Mouse (Mus musculus) liver, postnatal 0 days (tissue): ENCODE results near the gene C77080. TPM values are rescaled to one million over a fixed set of nuclear protein-coding genes. Genes with fewer than 3 reads are reported as not detected.

Experiments used
- ATAC-seq: fragments of 200-750 bp; cut with Nextera tagmentation; 2 replicates; pipeline ENCODE4 v1.8.0; 2017; ENCODE audit warnings: mild to moderate bottlenecking, moderate library complexity
- DNase-seq: peaks from one replicate; pipeline ENCODE4 v3.0.0-alpha.2; 2016
- H3K27ac ChIP-seq: fragments of 300-500 bp; sonication (generic); 2 replicates; pipeline ENCODE4 v1.5.1; 2014; ENCODE audit warnings: antibody characterized with exemption, moderate library complexity, mild to moderate bottlenecking, low read depth
- H3K27me3 ChIP-seq: fragments of 300-500 bp; sonication (generic); 2 replicates; pipeline ENCODE4 v1.6.1; 2014; ENCODE audit warnings: low read length, control low read depth, mixed read lengths; ENCODE audit not compliant: insufficient read depth
- H3K36me3 ChIP-seq: fragments of 300-500 bp; sonication (generic); replicated peaks from 2 replicates; pipeline ENCODE4 v1.6.1; 2014; ENCODE audit warnings: mild to moderate bottlenecking, control low read depth, low read length, moderate library complexity, mixed read lengths; ENCODE audit not compliant: insufficient read depth
- H3K4me1 ChIP-seq: fragments of 300-500 bp; sonication (generic); 2 replicates; pipeline ENCODE4 v1.6.1; 2014; ENCODE audit warnings: antibody characterized with exemption, mild to moderate bottlenecking, control low read depth; ENCODE audit not compliant: insufficient read depth
- H3K4me2 ChIP-seq: fragments of 300-500 bp; sonication (generic); 2 replicates; pipeline ENCODE4 v1.6.1; 2014; ENCODE audit warnings: low read depth, mild to moderate bottlenecking, low read length, moderate library complexity, mixed read lengths
- H3K4me3 ChIP-seq: fragments of 300-500 bp; sonication (generic); 2 replicates; pipeline ENCODE4 v1.5.1; 2014; ENCODE audit warnings: low read depth, low read length
- H3K9ac ChIP-seq: fragments of 300-500 bp; sonication (generic); replicated peaks from 2 replicates; pipeline ENCODE4 v1.6.1; 2014; ENCODE audit warnings: mild to moderate bottlenecking, moderate library complexity
- H3K9me3 ChIP-seq: fragments of 300-500 bp; sonication (generic); 2 replicates; pipeline ENCODE4 v1.6.1; 2016; ENCODE audit warnings: mild to moderate bottlenecking, control low read depth, low read length, mixed read lengths
- CTCF ChIP-seq: sonication (generic); IDR thresholded peaks from 2 replicates; pipeline ENCODE4 v1.5.1; 2016; ENCODE audit warnings: antibody characterized with exemption, low read depth
- EP300 ChIP-seq: IDR thresholded peaks from 2 replicates; pipeline ENCODE4 v1.6.1; 2016; ENCODE audit warnings: antibody characterized with exemption, low read depth, mild to moderate bottlenecking
- WGBS: fragments of 180-500 bp; shearing (Covaris S2); extraction: QIAGEN DNeasy Blood & Tissue Kit; methylation state at CpG from one replicate; pipeline ENCODE4 v1.1.7; 2014; ENCODE audit not compliant: insufficient replicate concordance; 5-methylcytosine and 5-hydroxymethylcytosine counted together
- polyA plus RNA-seq: library from polyadenylated mRNA; unstranded; fragments of >200 nt; fragmentation: Nextera tagmentation; extraction: Ambion mirVana; gene quantifications from 2 replicates; pipeline ENCODE4 v1.2.1, GENCODE M21; 2015

C77080 gene
- polyA plus RNA-seq, 1 experiment from 2014 or later, result 1.4 TPM

DNA sequence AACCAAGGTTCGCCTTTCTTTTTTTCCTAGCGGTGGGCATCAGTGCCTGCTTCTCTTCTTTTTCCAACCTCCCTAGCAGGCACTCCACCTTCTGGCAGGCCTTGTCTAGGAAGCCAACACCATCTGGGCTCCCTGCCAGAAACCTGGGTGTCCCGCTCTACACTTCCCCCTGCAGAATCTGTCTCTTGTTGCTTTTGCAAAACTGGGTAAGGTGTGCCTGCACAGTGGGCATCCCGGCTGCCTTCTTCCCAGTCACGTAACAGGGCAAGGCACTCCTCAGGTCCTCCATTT lies 11.5 kb upstream of the C77080 start:
- ATAC-seq (peak; percentile 62), DNase-seq (peak; percentile 72)
- Histone ChIP-seq H3K4me2 (peak overlapping the region; percentile 47), H3K4me1 (peaks cover 6% of the 10 kb centered on the region; the same call in 1 of the 2 replicates), H3K9ac (no peak overlapping the region), H3K27me3 (no peaks in the 10 kb centered on the region), H3K9me3 (no peaks in the 10 kb centered on the region), H3K27ac (peak overlapping the region; percentile 76), H3K36me3 (no peaks in the 10 kb centered on the region), H3K4me3 (no peak overlapping the region)
- TF ChIP-seq EP300, result no peak
- TF ChIP-seq CTCF, result peak; percentile 40
- 54% methylated on average over 5 of the region's 5 CpGs for WGBS

GRCm38 (mm10) chr4:129271991-129272755 lies 11.0 kb upstream of the C77080 start:
- Histone ChIP-seq H3K4me3 (0 out of 2 replicates have a peak overlapping the region, but pooled peaks have one; percentile 6), H3K9ac (no peak overlapping the region), H3K9me3 (no peaks in the 10 kb centered on the region), H3K27me3 (no peaks in the 10 kb centered on the region), H3K4me1 (peaks cover 6% of the 10 kb centered on the region; the same call in 1 of the 2 replicates), H3K27ac (peak overlapping the region; percentile 76), H3K36me3 (no peaks in the 10 kb centered on the region), H3K4me2 (peak overlapping the region; percentile 47)
- TF ChIP-seq CTCF, result no peak
- 0 out of 2 replicates have a peak, but pooled peaks have one; percentile 40 for TF ChIP-seq EP300
- DNase-seq, result peak; percentile 73
- 28% methylated on average over 15 of the region's 15 CpGs for WGBS
- peak; percentile 95 for ATAC-seq

- Histone ChIP-seq H3K4me1 (peaks cover 13% of the 10 kb centered on the region), H3K27me3 (no peaks in the 10 kb centered on the region), H3K36me3 (no peaks in the 10 kb centered on the region), H3K4me2 (no peak overlapping the region), H3K4me3 (no peak overlapping the region), H3K9ac (no peak overlapping the region), H3K27ac (no peak overlapping the region), H3K9me3 (no peaks in the 10 kb centered on the region)
- 35% methylated on average over 1 of the region's 1 CpGs for WGBS
- no peak for ATAC-seq
- no peak for TF ChIP-seq CTCF
- no peak for TF ChIP-seq EP300
- no peak for DNase-seq
Observed at GRCm38 (mm10) chr4:129268698-129269097, 7.5 kb upstream of the C77080 start.

DNA sequence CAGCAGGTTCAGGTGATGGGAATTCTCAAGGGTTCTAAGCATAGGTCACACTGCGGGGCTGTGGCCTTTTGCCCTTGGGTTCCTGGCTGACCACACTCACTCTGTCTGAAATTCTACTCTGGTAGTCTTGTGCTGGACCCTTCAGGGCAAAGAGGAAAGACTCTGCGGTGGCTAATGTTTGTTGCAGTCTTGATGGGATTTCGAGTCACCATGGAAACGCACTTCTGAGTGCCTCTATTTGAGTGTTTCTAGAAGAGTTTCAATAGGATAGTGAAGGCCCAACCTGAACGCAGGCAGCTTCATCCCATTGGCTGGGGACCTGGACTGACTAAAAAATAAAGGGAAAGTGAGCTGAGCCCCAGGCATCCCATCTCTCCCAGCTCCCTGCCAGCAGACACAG lies 5.6 kb upstream of the C77080 start:
- WGBS, result 83% methylated on average over 5 of the region's 5 CpGs
- Histone ChIP-seq H3K9me3 (no peaks in the 10 kb centered on the region), H3K4me2 (no peak overlapping the region), H3K4me1 (peaks cover 16% of the 10 kb centered on the region), H3K27me3 (no peaks in the 10 kb centered on the region), H3K27ac (no peak overlapping the region), H3K36me3 (no peaks in the 10 kb centered on the region), H3K4me3 (no peak overlapping the region), H3K9ac (no peak overlapping the region)
- ATAC-seq, result no peak
- DNase-seq, result no peak
- no peak for TF ChIP-seq CTCF
- TF ChIP-seq EP300, result no peak

GRCm38 (mm10) chr4:129266191-129266590 lies 5.0 kb upstream of the C77080 start:
- no peaks in the 10 kb centered on the region for H3K9me3 ChIP-seq
- no peak overlapping the region for H3K4me3 ChIP-seq
- H3K27me3 ChIP-seq, result no peaks in the 10 kb centered on the region
- TF ChIP-seq EP300 (no peak), CTCF (no peak)
- no peak overlapping the region for H3K4me2 ChIP-seq
- H3K36me3 ChIP-seq, result no peaks in the 10 kb centered on the region
- H3K9ac ChIP-seq, result no peak overlapping the region
- 80% methylated on average over 4 of the region's 4 CpGs for WGBS
- no peak for ATAC-seq
- no peak overlapping the region for H3K27ac ChIP-seq
- peaks cover 16% of the 10 kb centered on the region for H3K4me1 ChIP-seq
- DNase-seq, result no peak

- peak overlapping the region; percentile 26; the same call in 1 of the 2 replicates for H3K4me3 ChIP-seq
- peak overlapping the region; percentile 48; the same call in 1 of the 2 replicates for H3K27ac ChIP-seq
Observed at GRCm38 (mm10) chr4:129263225-129264021, 2.2 kb upstream of the C77080 start.

More at GRCm38 (mm10) chr4:129263225-129264021, 2.2 kb upstream of the C77080 start:
- H3K9ac ChIP-seq, result no peak overlapping the region
- no peaks in the 10 kb centered on the region for H3K36me3 ChIP-seq
- TF ChIP-seq EP300, result 0 out of 2 replicates have a peak, but pooled peaks have one; percentile 52
- TF ChIP-seq CTCF, result no peak
- ATAC-seq (peak; percentile 93), DNase-seq (peak; percentile 72)
- peak overlapping the region; percentile 65 for H3K4me2 ChIP-seq
- no peaks in the 10 kb centered on the region for H3K9me3 ChIP-seq
- WGBS, result 21% methylated on average over 19 of the region's 19 CpGs
- H3K27me3 ChIP-seq, result no peaks in the 10 kb centered on the region
- H3K4me1 ChIP-seq, result peaks cover 16% of the 10 kb centered on the region
